Mouse (Mus musculus) CH12.LX (cell line): ENCODE data around the gene Taar8c.
"Not testable (repeated sequence)": the region's sequence is repeated elsewhere in the genome, so short reads cannot be mapped to it uniquely, and the experiment has no call there.

Source experiments
- CTCF ChIP-seq, 2 experiments: IDR thresholded peaks in 1 of 2; conservative IDR thresholded peaks in 1 of 2; 2 replicates each; pipeline ENCODE4 v1.5.1; 2011 to 2012; ENCODE audit warnings: low read depth in 2 of 2, low read length in 2 of 2, improper control_type of control experiment in 1 of 2, inconsistent platforms in 1 of 2, mild to moderate bottlenecking in 1 of 2, moderate library complexity in 1 of 2
- GABPA ChIP-seq: IDR thresholded peaks from 2 replicates; pipeline ENCODE4 v1.6.1; 2012; ENCODE audit warnings: low read depth, low read length, improper control_type of control experiment, inconsistent platforms; ENCODE audit not compliant: insufficient replicate concordance
- POLR2A ChIP-seq: IDR thresholded peaks from 2 replicates; pipeline ENCODE4 v1.6.1; 2011; ENCODE audit warnings: low read depth, mild to moderate bottlenecking, improper control_type of control experiment, low read length
- ZMIZ1 ChIP-seq: IDR thresholded peaks from 2 replicates; pipeline ENCODE4 v1.6.1; 2012; ENCODE audit warnings: low read depth, mild to moderate bottlenecking, inconsistent platforms, low read length, improper control_type of control experiment

DNA sequence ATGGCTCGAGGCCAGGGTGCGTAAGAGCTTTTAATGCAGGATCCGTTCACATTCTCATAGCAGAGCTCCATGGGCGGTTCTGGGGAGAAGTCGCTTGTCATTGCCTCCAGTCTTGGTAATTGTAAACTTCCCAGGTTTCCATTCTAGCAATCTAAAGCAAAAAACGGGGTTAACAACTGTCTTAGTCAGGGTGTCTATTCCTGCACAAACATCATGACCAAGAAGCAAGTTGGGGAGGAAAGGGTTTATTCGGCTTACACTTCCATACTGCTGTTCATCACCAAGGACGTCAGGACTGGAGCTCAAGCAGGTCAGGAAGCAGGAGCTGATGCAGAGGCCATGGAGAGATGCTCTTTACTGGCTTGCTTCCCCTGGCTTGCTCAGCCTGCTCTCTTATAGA lies 7.7 kb upstream of the Taar8c start, which contains the start of gene Taar9:
- TF ChIP-seq CTCF (conservative IDR thresholded peaks at IDR 0.05 in 1 of 2, IDR thresholded peaks at IDR 0.05 in 1 of 2; ENCODE audit: low read depth in 2 of 2, low read length in 2 of 2); GABPA; POLR2A; ZMIZ1: not testable (repeated sequence)
